Mouse (Mus musculus) layer of hippocampus, postnatal 25 days (tissue): ENCODE measurements around the gene Hfe2. TPM values are rescaled to one million over a fixed set of nuclear protein-coding genes. Genes with fewer than 3 reads are reported as not detected.
A peak's percentile ranks its signal among the peaks of the same experiment; 100 is the strongest.

Experiments
- DNase-seq, 2 experiments: peaks; one replicate each; pipeline ENCODE4 v3.0.0; 2022; ENCODE audit warnings: mixed read lengths in 2 of 2, low spot score in 1 of 2; ENCODE audit errors: extremely low spot score in 1 of 2
- total RNA-seq, 2 experiments: library from RNA; stranded (reverse); gene quantifications; 2 replicates each; pipeline ENCODE4 v1.2.3; 2021

Gene Hfe2
- total RNA-seq, 2 experiments from 2014 or later = 0.12 TPM; not detected in 1

DNA sequence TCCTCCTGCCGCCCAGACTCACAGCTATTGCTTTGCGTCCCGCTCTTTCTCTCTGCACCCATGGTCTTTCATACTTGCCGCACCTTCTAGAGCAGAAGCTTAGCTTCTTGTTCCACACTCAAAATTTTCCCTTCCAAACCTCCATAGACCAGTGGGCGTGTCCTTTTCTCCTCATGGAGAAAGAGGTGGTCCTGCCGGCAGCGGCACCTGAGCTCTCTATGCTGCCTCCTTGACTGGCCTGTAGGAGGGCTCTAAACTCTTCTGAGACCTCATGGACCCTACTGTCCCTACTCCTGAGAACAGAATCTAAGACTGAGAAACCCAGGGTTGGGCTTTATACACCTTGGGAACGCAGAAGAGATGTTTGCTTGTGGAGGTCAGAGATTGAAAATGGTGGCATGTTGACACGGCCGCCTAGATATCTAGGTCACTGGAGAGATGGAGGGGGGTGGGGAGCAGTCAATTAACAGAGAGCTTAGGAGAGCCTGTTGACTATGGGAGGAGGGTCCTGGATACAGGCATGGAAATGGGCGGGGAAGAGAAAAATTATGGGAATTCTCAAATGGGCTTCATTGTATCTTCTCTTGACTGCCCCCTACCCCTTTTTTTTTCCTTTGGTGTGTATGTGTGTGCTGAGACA, 45.1 kb downstream of the Hfe2 start:
- DNase-seq = no peak

DNA sequence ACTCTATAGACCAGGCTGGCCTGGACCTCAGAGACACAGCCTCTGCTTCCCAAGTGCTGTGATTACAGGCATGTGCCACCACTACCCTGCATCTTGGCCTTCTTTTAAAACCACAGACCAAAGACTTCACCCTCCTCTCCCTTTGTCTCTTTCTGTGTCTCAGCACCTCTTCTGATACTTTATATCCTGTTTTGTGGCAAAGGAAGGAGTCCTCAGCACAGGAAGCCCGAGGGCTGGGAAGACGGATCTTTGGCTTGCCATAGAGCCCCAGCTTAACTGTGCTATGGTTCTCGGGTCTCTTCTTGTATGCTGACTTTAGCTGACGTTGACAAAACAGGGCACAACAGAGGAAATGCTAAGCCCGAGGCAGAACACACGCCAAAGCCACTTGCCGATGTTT, 45.7 kb downstream of the Hfe2 start:
- DNase-seq = no peak

DNA sequence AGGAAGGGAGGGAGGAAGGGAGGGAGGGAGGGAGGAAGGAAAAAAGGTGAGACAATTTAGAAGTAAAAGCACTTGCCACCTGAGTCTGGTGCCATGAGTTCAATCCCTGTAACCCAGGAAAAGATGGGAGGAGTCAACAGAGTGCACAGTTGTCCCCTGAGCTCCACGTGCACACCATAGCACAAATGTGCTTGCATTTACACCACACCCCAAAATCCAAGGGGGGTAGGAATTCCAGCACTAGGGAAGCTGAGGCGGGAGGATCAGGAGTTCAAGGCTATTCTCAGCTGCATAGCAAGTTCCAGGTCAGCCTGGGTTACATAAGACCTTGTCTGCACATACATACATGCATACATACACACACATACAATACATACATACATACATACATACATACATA, 46.4 kb downstream of the Hfe2 start:
- DNase-seq = no peak

DNA sequence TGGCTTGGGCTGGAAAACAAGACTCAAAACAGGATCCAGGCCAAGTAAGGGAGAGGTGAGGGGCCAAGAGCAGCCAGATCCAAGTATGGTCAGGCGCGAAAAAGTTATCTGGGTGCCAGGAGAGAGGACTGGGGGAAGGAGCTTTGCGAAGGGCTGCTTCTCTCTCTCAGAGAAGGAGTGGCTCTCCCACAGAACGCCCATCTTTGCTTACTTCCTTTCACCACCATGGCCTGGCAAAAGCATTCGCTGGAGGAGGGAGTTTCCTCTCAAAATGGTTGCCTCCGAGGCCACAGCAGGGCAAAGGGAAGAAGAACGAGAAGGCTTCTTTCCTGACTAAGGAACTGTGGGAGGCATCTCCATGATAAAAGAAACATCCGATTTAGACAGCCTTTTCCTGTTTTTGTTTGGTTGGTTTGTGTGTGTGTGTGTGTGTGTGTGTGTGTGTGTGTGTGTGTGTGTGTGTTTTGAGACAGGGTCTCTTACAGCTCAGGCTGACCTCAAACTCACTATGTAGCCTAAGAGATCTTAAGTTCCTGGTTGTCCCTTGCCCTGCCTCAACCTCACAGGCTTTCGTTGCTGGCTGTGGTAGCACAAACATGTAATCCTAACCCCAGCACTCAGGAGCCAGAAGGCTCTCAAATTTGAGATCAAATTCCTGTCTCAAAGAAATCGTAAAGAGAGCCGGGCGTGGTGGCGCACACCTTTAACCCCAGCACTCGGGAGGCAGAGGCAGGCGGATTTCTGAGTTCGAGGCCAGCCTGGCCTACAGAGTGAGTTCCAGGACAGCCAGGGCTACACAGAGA, 47.1 kb downstream of the Hfe2 start:
- no peak for DNase-seq

DNA sequence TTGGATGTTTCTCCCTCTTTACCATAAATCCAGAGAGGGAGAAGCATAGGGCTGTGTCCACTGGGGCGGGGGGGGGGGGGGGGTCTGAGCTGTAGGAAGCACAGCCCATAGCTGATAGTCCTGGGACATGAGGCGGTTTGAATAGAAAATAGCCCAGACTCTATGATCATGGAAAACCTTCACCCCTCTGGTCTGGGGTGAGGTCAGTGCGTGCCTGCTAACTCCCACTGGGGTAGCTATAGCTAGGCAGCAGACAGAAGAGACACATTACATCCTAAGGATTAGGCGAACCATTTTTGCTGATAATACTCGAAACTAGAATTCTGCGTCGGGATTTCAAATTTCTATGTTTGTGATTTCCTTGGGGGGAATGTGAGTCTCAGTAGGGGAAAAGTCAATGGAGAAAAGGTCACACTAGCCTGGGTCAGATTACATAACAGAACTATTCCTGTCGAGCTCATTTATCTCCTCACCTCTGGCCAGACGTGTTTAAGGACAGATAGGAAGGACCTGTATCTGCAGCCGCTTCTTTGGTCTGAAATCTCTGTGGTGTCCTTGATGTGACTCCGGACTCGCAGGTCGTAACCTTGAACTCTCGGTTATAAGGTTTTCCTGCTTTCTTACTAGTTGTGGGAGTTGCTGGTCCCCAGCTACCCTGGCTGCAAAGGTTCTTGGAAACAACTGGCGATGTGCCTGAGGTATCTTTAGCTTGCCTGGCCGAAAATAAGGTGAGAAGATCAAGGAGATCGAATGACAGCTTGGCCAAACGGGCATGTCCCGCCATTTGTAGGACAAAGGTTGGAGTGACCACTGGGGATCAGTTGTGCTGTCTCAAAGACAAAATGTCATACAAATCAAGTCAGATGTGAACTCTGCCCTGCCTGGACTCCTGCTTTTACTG, 48.9 kb downstream of the Hfe2 start:
- no peak for DNase-seq

DNA sequence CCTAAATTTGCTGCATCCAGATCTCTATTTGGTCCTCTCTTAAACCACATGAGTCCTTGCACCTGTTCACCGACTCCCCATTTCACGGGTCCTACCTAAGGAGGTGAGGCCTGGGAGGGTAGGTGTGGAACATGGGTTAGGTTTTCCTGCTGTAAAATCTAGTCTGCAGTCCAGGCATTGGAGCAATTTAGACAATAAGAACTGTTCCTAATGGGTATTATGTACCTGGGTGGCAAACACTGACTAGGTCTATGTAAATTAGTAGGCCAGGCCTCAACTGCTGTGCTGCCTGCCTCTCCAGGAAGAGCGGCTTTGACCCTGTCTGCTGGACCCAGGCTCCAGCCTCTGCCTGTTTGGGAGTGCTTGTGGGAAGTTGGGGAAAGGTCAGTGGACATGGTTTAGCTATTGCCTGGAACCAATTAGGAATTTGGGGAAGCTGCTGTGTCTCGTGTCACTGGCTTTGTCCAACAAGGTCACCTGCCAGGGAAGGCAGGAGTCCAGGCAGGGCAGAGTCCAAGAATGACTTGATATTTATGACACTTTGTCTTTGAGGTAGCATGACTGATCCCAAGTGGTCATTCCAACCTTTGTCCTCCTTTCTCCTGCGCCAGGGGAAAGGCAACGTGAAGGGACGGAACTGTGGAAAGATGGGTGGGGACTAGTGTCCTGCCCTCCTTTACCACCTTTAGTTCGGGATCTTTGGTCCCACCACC, 50.5 kb downstream of the Hfe2 start:
- no peak for DNase-seq

DNA sequence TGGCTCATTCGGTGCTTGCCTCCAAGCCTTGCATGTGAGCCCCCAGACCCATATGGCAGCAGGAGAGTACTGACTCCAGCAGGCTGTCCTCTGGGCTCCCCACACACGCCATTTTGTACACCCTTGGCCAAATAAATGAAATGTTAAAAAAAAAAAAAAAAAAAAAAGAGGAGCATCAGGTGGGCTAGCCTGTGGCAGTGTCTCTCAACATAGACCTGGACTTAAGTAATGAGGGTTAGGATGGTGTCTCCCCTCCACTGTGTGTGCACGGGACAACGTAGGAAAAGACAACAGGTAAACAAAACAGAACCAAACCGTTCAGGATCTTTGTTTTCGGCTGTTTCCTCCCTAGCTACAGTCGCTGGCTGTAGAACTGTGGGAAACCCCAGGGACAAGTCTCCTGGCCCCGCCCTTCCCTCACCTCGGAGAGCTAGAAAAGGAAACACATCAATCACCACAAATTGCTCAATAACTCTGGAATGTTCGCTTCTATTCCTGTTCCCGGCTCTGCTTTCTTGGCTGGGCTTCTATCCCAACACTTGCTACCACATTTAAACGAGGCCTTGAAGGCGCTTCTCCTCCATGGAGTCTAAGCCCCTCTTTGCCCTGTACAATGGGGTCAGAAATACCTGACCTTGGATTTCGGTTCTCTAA, 51.2 kb downstream of the Hfe2 start:
- DNase-seq = no peak

DNA sequence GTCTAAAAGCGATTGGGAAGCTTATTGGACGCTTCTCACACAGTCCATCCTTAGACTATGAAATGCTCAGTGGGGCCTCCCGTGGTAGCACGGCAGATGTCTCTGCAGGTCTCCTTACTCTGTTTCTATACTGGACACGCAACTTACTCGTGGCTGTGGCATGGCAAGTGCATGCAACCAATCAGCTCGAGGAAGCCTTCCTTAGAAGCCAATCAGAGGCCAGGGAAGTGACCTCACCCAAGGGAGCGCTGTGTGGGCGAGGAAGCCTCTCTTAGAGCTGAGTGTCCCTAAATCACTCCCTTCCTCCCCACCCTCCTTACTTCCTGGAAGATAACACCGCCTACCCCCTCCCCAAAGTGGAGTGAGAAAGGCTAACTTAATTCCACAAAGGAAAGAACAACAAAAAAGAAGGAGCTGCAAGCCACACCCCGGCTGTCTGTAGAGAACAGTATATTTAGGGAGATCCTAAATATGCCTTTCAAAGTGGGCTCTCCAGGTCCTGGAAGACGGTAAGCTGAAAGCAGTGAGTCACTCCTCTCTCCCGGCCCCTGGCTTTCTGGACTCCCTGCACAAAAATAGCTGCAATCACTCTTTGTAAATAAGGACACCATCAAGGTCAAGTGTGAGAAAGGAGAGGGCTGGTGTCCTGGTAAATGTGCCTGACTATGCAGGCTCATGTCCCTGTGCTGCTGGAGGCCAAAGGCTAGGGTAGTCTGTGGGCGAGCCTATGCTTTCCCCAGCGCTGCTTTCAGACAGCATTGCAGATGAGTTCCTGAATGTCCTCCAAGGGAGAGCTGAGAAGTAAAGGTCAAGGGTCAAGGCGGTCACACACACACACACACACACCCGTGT, 51.9 kb downstream of the Hfe2 start, which contains the start of gene Gm16253:
Gene Gm16253, plus strand, starts transcription at position 295 of the 852 bp plus-strand sequence.
- peak; percentile 40 to 48 for DNase-seq

DNA sequence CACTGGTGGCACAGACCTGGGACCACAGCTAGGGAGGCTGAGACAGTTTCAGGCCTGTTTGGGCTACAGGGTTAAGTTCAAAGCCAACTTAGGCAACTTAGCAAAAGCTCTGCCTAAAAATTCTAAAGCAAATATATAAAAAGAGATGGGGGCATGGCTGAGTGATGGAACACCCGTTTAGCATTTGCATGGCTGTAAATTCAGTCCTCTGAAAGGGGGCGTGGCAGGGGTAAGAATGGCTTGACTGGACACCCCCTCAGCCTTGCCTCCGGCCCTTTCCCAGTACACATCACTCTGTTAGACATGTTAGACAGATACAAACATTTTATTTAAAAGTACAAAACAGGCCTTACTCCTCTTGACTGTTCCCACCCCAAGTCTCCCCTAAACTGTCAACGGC, 52.6 kb downstream of the Hfe2 start:
- DNase-seq = no peak

Other genes with a start within 250 kb of the Hfe2 start
- gene Fcgr1, start 231.2 kb upstream of the Hfe2 start, total RNA-seq = 1 to 10 TPM; 2.9 to 3.3 TPM
- gene BC107364, start 72.9 kb upstream of the Hfe2 start, total RNA-seq = not detected
- 10 to 100 TPM; 20.7 to 25.0 TPM for gene Txnip, start 32.8 kb downstream of the Hfe2 start, total RNA-seq
- not detected for gene Gm16253, start 51.8 kb downstream of the Hfe2 start, total RNA-seq
- 10 to 100 TPM; 23.8 to 29.7 TPM for gene Polr3gl, start 69.0 kb downstream of the Hfe2 start, total RNA-seq
- gene Ankrd34a, start 71.5 kb downstream of the Hfe2 start, total RNA-seq = 10 to 100 TPM; 50.9 to 62.3 TPM
- 10 to 100 TPM; 29.2 to 29.4 TPM for gene Lix1l, start 76.0 kb downstream of the Hfe2 start, total RNA-seq
- gene Rbm8a, start 104.8 kb downstream of the Hfe2 start, total RNA-seq = 10 to 100 TPM; 48.4 to 51.7 TPM
- gene Pex11b, start 110.2 kb downstream of the Hfe2 start, total RNA-seq = 10 to 100 TPM; 55.3 to 57.3 TPM
- gene Gm42957, start 110.3 kb downstream of the Hfe2 start, total RNA-seq = under 1 TPM; 0.31 to 0.37 TPM
- gene Itga10, start 120.4 kb downstream of the Hfe2 start, total RNA-seq = 1 to 10 TPM; 1.1 to 1.7 TPM
- gene Ankrd35, start 145.0 kb downstream of the Hfe2 start, total RNA-seq = 1 to 10 TPM; 5.3 to 6.2 TPM
- gene Pias3, start 171.2 kb downstream of the Hfe2 start, total RNA-seq = 10 to 100 TPM; 24.6 to 27.0 TPM
- gene Nudt17, start 183.4 kb downstream of the Hfe2 start, total RNA-seq = 10 to 100 TPM; 13.2 to 16.7 TPM
- 10 to 100 TPM; 24.7 to 24.9 TPM for gene Polr3c, start 202.5 kb downstream of the Hfe2 start, total RNA-seq
- 10 to 100 TPM; 56.0 to 62.3 TPM for gene Rnf115, start 202.5 kb downstream of the Hfe2 start, total RNA-seq